Mouse (Mus musculus): ENCODE data around the gene Abtb1.

Gene Abtb1

DNA sequence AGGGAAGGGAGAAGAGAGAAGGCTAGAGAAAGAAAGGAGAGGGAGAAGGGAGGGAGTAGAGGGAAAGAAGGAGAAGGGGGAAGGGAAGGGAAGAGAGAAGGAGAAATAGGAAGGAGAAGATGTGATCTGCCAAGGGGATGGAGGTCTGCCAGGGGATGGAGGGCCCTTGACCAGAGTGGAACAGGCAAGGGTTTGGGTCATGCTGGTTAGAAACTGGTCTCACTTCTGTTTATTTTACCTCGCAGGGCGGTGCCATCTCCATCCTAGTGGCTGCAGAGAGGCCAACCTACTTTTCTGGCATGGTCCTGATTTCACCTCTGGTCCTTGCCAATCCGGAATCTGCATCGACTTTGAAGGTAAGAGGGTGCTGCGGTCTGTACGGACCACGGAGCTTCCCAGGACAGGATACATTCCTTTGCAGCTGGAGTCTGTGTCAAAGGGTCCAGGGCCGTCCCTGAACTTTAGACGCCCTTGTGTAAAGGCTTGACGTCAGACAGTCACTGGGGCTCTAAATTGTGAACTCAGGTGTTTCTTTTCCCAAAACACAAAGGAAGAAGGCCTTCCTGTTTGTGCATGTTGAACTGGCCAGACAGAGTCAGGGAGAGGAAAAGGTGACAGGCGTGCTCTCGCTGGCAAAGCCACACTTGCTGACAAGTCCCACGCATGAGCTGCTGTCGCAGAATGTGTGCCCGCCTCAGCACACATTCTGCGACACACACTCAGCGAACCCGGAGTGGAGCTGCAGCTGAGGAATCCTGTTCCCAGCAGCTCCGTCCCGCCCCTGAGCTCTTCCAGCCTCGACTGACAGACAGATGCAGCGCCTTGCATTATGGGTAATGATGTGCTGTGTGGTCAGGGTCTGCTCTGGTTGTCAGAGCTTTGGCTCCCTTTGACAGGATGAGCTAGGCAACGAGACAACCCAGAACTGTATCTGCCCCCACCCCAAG is 32.4 kb downstream of the Abtb1 start:
- no peak for DNase-seq (ENCODE audit: extremely low spot score, low read depth, low spot score)

DNA sequence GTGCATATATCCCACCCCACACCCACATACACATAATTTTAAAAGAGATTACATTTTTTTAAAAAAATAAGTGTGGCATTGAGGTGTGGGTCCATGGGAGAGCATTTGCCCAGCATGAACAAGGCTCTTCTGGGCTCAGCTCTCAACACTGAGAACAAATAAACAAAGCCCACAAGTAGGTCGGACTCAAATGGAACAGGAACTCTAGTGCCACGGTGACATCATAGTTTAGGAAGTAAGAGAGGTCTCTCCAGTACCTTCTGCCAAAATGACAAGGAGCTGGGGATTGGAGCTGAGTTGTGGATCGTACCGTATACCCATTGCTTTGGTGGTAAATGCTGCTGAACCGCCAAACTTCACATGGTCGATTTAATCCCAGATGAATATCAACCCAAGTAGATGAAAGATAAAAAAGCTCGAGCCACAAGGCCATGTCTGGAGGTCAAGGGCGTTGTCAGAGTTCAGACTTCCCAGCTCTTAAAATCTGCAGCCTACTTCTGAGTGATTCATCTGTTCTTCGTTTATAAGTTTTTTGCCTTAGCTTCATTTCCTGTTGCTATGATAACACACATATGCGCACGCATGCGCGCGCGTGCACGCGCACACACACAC is 36.7 kb downstream of the Abtb1 start:
- DNase-seq (ENCODE audit: extremely low spot score, low read depth, low spot score), result no peak

DNA sequence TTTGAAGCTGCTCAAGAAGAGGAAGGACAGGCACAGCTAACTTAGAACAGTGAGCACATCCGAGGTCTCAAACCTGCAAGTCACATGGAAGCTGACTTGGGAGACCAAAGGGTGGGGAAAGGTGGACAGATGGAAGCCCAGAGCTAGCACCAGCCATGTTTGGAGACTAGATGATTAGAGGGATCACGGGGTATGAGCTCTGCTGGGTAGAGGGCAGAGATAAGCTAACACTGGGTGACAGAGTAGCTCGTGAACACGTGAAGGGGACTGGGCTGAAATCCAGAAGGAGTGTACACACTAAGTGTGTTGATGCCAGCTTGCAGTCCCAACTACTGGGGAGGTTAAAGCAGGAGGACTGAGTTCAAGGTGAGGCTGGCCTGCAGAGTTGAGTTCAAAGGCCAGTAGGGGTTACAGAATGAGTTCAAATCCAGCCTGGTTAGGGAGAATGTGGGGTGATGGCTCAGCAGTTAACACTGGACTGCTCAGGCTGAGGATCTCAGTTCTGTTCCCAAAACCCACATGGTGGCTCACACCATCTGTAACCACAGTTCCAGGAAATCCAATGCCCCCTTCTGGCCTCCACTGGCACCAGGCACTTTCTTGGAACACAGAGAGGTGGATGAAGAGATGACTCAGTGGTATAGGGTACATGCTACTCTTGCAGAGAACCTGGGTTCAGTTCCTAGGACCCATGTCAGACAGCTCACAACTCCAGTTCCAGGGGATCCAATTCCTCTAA is 37.7 kb downstream of the Abtb1 start:
- DNase-seq (ENCODE audit: extremely low spot score, low read depth, low spot score), result no peak

DNA sequence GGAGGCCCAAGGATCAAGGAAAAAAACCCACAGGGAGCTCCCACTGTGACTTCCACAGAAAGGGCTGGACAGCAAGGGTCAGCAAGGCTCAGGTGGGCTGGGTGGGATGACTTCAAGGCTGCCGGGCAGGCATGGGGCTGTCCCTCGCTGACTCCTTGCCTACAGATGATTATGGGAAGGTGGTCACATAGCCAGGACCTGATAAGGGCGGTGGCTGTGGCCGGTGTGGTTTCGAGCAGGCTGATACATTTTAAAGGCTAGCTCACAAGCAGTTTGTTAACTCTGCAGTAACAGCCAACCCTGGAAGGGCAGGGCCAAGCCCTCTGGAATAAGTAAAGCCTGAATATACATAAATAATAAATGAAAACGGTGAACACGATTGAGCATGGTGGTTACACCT is 38.7 kb downstream of the Abtb1 start:
- no peak for DNase-seq (ENCODE audit: extremely low spot score, low read depth, low spot score)

DNA sequence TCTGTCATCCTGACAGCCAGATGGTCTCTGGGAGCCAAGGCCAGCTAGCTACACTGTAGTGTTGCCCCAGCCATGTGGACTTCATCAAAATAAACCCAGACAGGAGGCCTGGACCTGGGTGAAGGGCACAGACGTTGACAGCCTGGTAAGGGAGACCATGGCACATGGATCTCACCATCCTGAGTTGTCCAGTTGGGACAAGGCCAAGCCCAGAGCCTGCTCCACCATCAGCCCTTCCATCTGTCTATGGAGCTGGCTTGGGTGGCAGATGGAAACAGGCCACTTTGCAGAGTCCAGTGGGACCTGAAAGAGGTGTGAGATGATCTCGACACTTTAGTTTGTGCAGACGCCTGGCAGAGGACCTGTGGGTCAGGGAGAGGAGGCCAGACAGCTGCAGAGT is 41.0 kb downstream of the Abtb1 start:
- DNase-seq (ENCODE audit: extremely low spot score, low read depth, low spot score), result no peak

DNA sequence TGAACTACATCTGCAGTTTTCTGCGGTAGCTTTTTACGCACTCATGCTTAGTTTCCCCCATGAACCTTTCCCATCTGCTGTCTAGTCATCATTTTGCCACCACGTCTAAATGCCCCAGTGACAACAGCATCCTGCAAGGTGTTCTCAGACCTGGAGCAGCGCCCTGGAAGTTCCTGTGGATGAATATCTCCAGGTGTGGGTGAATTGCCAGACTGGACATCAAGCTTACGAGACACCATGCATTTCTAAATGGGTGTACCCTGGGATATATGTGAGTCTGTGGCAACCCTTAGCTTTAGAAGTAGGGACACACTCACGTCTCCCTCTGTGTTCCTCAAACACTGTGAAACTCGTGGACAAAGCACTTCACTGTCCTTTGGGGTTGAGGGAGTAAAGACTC is 41.6 kb downstream of the Abtb1 start:
- no peak for DNase-seq (ENCODE audit: extremely low spot score, low read depth, low spot score)

DNA sequence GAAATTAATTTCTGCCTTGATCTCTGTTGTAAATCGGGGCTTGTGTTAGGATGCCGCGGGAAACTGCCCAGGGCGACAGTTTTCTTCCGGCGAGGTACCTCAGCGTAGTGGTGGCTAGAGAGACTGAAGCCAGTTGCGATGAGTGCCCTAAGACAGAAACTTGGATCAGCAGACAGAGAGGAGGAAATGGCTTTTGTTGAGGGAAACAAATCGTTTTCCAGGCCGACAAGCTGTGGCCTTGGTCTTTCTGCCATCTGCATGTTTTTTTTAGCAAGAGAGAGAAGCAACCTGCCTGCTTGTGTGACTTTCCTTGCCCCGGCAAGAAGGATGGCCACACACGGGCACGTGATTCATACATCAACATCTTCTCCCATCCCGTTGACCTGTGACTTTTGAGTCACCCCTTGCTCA is 47.2 kb downstream of the Abtb1 start:
- no peak for DNase-seq (ENCODE audit: extremely low spot score, low read depth, low spot score)

DNA sequence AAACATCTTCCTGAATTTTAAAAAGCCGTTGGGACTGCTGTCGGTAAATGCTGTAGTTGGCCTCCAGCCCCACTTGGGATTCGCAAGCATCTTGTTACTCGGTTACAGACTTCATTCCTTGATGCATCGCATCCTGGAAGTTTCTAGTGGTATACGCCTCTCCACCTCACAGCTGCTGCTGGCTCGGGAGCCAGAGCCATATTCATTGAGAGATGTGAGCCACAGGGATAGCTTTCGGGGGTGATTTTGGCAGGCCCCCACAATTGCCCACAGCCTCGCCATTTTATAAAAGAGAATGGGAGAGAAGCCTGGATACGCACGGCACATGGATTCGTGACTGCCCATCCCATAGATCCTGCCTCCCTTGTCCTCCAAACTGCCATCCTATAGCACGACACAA is 47.9 kb downstream of the Abtb1 start:
- no peak for DNase-seq (ENCODE audit: extremely low spot score, low read depth, low spot score)

DNA sequence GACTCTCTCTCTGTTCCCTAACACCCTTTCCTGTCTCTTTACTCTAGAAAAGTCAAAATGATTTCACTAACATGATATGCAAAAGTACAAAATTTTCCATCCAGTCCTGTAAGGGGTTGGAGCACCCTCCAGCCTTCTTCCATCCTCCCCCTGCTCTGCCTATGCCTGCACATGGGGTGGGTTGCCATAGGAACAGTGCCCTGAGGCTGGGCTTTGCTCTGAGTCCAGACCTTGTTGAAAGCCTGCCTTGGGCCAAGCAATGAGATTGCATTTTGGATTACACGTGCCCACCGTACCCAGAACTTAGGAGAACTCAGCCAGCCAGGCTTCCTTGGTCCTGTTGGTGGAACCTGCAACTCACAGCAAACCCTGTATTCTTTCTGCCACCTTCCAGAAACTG is 48.5 kb downstream of the Abtb1 start:
- DNase-seq (ENCODE audit: extremely low spot score, low read depth, low spot score), result no peak

DNA sequence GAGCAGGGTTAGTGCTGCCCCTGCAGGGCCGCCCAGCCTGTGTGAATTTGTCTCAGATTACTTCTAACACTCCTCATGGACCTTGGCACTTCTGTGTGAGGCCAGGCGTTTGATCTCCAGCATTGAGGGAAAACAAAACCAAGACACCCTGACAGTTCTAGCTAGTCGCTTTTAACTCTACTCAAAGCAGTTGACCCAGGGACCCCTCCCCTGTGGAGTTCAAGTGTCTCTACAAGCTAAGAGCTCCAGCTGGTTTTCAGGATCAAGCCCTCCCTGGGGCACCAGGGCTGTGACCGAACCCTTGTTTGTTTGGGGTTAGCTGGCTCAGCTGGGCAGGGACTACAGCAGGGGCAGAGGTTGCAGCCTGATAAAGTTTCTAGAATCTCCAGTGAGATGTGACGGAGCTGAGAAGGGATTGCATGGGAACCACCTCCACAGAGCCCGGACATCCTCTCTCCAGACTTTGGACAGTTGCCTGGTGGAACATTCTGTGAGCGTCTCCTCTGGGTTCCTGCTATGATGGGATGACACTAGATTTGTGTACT is 49.6 kb downstream of the Abtb1 start:
- DNase-seq (ENCODE audit: extremely low spot score, low read depth, low spot score), result no peak

DNA sequence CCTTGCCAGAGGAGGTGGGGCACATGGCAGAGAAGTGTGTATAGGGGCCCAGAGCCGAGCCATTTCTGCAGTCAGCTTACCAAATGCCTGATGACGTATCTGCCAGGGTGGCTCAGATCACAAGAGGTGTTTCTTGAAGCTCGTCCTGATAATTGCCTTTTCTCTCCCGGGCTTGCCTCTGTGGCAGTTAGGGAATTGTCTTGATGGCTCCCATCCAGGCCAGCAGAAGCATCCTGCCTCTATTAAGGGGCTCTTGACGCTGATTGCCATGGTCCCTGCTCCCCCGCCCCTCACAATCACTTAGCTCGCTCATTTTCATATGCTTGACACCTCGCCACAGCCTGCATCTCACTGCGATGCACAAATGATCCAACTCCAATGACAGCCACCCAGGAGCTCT is 50.5 kb downstream of the Abtb1 start:
- DNase-seq (ENCODE audit: extremely low spot score, low read depth, low spot score), result no peak

DNA sequence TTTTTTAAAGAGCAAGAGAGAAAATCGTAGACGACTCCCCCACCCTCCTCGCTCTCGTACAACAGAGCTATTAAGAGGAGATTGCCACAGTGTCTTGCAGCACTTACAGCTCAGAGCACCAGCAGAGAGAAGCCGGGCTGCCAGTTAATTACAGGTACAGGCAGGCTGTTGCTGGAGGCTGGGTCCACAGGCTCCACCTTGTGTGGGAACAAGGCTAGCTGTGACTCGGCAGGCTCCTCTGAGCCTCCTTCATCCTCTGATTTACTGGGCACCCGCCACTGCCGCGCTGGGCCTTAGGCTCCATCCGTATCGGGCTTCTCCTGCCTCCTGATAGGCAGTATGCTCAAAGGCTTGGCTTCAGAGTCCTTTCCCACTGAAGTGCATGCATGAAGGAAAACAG is 53.6 kb downstream of the Abtb1 start:
- no peak for DNase-seq (ENCODE audit: extremely low spot score, low read depth, low spot score)

DNA sequence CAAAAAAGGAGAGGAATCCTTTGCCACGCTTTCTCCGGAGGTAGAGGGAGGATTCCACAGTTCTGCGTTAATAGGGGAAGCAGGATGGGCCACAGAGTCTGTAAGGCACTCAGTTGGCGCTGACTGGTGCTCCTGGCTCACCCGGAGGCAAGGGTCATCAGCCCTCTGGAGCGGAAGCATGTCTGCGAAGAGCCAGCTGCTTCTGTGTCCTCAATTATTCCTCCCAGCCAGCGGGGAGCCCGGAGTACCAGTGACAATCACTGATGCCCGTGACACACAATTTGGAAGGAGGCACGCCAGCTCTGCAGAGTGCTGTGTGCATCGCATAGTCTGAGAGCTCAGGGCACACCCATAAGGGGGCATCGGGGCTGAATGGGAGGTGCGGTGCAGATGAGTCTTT is 54.3 kb downstream of the Abtb1 start:
- no peak for DNase-seq (ENCODE audit: extremely low spot score, low read depth, low spot score)

DNA sequence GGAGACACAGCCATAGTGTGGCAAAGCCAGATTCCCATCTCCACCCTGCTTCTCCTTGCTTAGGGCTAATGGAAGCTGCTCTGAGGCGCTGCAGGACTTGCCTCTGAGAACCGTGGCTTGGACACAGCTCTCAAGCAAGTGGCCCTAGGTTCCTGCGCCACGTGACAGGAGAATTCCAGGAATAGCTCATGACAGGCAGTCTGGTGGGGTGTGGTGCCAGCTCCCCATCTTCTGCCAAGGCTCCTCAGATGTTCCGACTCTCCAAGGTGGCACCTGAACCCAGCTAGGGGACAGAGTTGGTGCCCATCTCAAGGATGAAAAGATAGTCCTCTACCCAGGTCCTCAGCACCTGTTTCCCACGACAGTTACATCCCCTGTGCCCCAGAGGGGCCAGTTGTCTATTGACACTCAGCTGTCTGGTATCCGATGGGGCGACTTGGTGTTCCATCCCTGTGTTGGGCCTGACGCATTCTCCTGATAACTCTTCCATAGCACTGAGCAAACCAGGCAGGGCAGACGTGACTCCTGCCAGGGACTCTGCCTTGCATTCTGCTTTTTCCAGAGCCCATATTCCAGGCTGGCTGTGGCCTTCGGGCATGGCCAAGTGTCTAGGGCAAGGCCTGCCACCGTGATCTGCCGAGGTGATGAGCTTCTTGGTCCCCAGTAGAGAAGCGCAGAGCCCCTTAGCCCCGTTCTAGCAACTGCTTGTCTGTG is 54.9 kb downstream of the Abtb1 start:
- no peak for DNase-seq (ENCODE audit: extremely low spot score, low read depth, low spot score)

Measured in hindlimb bud, embryonic 11.5 days (tissue).